Mouse (Mus musculus) induced T-regulatory cell, adult 2 months (primary cell): ENCODE measurements around the gene Resp18.
"Not testable (repeated sequence)": the region's sequence is repeated elsewhere in the genome, so short reads cannot be mapped to it uniquely, and the experiment has no call there.

ENCODE experiments used
- DNase-seq: peaks from one replicate; pipeline ENCODE4 v3.0.0-alpha.2; 2012; ENCODE audit warnings: low read depth

Gene Resp18

DNA sequence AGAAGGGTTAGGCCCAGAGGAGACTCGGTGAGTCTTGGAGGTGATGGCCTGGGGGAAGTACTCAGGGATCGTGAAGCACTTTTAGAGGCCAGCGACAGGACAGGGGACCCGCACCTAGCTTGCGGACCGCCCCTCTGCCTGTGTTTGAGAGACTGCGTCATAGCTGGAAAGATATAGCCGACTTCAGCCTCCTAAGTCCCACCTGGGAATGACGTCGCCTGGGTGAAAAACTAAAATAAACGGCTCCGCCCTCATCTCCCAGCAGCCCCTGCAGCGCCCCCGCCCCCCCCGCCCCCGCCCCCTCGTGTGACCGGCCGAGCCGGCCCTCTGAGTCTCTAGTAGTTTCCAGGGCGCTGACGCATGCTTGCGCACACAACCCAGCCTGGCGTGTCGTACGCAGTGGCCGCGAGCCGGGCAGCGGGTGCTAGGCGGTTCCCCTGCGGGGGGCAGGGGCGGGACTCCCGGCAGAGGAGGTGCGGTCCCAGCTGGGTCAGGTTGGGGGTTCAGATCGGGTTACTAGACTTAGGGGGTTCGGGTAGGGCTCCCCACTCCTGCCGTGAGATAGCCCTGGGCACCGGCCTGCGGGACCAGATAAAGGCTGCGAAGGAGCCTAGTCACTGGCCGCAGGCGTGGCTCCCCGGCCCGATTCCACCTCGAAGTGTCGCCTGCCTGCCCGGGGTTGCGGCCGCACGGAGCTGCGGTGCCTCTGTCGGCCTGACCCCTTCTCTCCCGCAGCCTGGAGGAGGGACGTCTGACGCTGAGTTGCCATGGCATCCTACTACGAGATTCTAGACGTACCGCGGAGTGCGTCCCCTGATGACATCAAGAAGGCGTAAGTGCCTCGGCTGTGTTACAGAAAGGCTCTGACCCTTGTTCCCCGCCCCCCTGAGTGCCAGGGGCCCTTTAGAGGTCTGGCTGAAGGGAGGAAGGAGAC lies 41.8 kb downstream of the Resp18 start, which contains the start of gene Dnajb2:
Gene Dnajb2, plus strand, starts transcription at position 290 of the 934 bp plus-strand sequence.
- peak; percentile 89 for DNase-seq

DNA sequence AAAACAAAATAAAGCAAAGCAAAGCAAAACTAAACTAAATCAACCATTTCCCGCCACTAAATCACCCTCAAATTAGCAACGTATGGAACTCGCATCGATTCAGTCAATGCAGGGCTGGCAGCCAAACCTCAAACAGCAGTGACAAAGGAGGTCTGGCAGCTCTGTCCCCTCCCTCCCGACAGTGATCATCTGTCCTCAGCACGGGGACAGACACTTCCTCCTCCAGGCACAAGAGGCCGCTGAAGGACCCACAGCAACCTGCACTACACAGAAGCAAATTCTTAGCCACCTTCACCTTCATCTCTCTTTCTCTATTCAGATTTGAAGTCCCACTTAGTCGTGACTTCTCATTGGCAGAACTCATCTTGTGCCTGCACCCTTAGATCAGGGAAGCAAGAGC lies 43.6 kb downstream of the Resp18 start:
- DNase-seq: peak; percentile 84

DNA sequence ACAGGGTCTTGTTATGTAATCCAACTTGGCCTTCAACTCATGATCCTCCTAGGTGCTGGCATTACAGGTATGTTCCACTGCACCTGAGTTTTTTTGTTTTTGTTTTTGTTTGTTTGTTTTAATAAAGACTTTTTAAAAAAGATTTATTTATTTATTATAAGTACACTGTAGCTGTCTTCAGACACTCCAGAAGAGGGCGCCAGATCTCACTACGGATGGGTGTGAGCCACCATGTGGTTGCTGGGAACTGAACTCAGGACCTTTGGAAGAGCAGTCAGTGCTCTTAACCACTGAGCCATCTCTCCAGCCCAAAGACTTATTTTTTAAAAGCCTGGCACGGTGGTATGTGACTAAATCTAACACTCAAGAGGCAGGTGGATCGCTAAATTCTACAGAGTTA lies 45.7 kb downstream of the Resp18 start:
- DNase-seq: not testable (repeated sequence)

DNA sequence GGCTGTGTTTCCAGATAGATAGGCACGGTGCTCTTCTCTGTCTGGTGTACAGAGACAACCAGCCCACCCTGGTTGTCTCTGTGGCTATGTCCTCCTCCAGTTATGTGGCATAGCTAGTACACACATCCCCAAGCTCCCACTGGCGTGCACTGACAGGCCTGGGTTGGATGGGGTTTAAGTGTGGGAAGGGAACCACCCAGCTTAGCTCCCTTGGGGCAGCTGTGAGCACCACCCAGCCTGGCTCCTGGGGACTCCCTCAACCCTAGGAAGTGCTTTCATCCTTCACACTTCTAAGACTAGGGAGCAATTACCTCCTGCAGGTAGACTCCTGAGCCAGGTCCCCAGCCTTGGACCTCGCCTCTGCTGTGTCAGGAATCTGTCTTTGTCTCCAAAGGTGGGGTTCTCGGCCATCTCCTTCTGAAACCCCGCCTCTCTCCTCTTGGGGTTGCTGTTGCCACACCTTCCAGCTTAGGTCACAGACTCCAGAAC lies 46.5 kb downstream of the Resp18 start, which contains the start of gene A630095N17Rik:
Gene A630095N17Rik, minus strand, starts transcription at position 439 of the 489 bp plus-strand sequence.
- DNase-seq: no peak

GRCm38 (mm10) chr1:75231224-75231623 lies 47.0 kb downstream of the Resp18 start:
- DNase-seq: no peak

DNA sequence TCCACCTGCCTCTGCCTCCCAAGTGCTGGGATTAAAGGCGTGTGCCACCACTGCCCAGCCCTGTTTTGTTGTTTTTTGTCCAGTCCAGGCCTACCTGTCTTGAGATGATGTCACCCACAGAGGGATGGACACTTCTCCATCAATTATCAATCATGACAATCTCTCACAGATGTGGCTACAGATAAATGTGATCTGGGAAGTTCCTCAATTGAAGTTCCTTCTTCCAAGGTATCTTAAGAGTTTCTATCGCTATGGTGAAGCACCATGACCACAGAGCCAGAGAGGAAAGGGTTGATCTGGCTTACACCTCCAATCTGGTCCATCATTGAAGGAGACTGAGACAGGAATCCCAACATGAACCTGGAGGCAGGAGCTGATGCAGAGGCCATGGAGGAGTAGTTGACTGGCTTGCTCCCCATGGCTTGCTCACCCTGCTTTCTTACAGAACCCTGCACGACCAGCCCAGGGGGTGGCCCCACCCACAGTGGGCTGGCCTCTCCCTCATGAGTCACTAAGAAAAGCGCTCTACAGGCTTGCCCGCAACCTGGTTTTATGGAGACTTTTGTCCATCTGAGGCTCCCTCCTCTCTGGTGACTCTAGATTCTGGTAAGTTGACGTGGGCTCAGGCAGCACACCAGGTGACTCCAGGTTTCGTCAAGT lies 47.8 kb downstream of the Resp18 start:
- DNase-seq: no peak

DNA sequence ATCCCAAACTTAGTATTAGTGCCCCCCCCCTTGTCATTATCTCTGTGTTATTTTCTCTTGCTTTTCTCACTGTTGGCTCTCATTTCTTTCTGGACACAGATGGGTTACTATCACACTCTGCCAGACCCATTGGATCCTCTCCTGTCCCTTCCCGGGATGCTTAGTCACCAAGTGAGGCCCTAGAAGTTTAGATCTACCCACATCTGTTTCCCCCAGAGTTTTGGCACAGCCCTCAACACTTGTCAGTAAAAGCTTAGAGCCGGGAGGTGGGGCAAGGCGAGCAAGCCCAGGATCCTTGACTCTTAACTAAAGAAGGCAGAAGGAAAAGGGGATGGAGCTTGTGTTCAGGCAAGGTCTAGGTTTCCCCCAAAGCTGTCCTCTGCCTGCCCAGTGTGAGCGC lies 49.1 kb downstream of the Resp18 start:
- no peak for DNase-seq

DNA sequence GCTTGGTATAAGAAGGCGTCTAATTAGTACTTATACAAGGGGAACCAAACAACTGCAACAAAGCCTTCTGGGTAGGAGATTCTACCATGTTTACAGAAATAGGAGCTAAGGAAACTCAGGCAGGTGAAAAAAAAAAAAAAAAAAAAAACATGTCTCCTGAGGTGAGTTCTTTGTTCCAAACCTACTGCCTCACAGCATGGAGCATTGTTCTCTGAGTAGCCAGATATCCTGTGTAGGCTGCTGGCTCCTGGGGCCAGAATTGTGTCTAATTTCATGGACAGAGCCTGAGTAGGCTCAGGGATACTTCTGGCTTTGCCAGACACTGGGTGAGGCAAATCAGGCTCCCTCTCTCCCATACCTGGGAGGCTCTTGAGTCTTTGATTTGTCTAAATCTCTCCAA lies 50.6 kb downstream of the Resp18 start:
- no peak for DNase-seq

DNA sequence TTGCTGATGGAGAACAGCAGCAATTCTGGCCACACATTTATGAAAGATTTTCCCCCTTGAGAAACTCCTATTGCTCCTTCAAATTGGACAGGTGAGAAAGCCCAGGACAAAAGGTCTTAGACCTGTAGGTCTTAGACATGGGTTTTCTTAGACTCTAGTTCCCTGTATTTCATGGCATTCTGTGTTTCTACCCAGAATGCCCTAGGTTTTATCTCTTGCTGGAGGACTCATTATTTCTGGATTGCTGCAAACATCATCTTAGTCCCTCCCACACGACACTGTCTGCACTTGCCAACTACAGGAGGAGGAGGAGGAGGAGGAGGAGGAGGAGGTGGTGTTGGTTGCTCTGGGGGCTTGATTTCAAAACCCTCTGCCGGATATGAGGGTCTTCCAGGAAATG lies 52.1 kb downstream of the Resp18 start:
- no peak for DNase-seq

GRCm38 (mm10) chr1:75225473-75225872 lies 52.7 kb downstream of the Resp18 start:
- no peak for DNase-seq

GRCm38 (mm10) chr1:75223532-75223931 lies 54.7 kb downstream of the Resp18 start:
- no peak for DNase-seq

DNA sequence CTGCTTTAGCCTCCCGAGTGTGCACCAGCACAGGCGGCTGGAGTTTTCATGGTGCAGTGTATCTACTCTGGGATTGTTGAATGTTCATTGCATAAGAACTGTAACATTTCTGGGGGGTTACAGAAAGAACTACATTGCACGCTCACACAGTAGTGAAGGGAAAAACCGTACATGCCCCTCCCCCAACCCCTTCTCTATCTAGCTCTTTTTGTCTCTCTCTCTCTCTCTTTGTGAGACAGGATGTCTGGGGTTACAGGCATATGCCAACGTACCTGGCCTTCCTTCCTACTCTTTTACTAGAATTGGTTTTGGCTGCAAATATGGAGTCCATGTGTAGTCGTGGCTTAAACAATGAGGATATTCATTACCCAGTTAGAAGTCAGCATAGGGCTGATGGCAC lies 55.3 kb downstream of the Resp18 start:
- DNase-seq: peak; percentile 59
